9 mouse cellular contexts compared by ENCODE assay signal in the genomic region with DNA sequence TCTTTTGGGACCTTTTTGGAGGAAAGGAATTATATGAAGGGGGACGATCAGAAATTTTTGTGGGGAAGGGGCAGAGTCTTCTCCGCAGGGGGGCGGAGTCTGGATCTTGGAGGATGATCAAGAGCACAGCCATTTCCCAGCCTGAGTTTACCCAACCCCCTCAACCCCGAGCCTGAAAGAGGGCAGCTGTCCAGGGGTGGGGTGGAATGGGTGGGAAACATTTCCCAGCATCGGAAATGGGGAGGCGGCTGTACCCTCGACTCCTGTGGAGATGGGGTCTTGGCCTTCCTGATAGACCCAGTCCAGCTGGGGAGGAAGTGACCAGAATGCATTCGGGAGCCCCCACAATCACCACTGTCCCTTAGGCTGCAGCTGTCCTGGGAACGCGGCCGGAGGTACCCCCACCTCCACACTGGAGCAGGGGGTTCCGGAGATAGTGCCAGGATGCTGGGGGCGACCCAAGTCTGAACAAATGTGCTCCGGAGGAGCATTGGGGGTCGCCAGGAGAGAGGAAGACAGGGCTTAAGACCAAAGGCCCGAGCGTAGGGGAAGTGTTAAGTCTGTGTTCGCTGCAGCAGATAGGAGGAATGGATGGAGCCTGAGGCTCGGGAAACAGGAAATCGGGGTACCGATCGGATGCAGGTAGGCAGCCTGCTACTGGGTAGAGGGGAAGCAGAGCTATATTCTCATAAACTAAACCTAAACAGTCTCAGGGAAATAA. TPM values are rescaled to one million over a fixed set of nuclear protein-coding genes. Genes with fewer than 3 reads are reported as not detected.
DNase-seq lines count a peak whose midpoint lies in the region; ATAC-seq lines count a peak whose summit lies in the region.
"Had no signal": no experiment of that assay in that cellular context is flagged by ENCODE, and none has a peak within 500 bp of the region (broad histone marks: within the 10 kb centered on the region; RNA-seq: fewer than 3 reads in every experiment).

No protein-coding gene starts in this region.

- peaks cover 56% of the 10 kb centered on the region for H3K4me1 ChIP-seq in erythroblast, embryonic 14.5 days (ENCODE audit: control insufficient read depth)
- peaks cover 20% of the 10 kb centered on the region for H3K4me1 ChIP-seq in embryonic facial prominence, embryonic 14.5 days (ENCODE audit: control insufficient read depth, insufficient read depth, low read length)
- H3K4me1 ChIP-seq in heart, embryonic 15.5 days (replicated peaks): peaks cover 37% of the 10 kb centered on the region
- peaks cover 54% of the 10 kb centered on the region for H3K4me1 ChIP-seq in midbrain, embryonic 10.5 days

- H3K36me3 ChIP-seq in erythroblast, embryonic 14.5 days (ENCODE audit: control insufficient read depth): peaks cover 3% of the 10 kb centered on the region; the same call in 1 of the 2 replicates
- peaks cover 4% of the 10 kb centered on the region; the same call in 1 of the 2 replicates for H3K36me3 ChIP-seq in embryonic facial prominence, embryonic 14.5 days (ENCODE audit: control insufficient read depth, insufficient read depth, low read length)
- no peaks in the 10 kb centered on the region for H3K36me3 ChIP-seq in heart, embryonic 15.5 days
- peaks cover 11% of the 10 kb centered on the region for H3K36me3 ChIP-seq in midbrain, embryonic 10.5 days

- H3K9ac ChIP-seq in embryonic facial prominence, embryonic 14.5 days (ENCODE audit: low read depth, low read length): peak overlapping the region; percentile 97
- peak overlapping the region; percentile 95 for H3K9ac ChIP-seq in heart, embryonic 15.5 days

- no peak for ATAC-seq in erythroblast, adult 5-6 weeks (replicated peaks; ENCODE audit: low FRiP score, poor library complexity, severe bottlenecking)
- ATAC-seq in embryonic facial prominence, embryonic 14.5 days (ENCODE audit: low read depth): peak; percentile 13; the same call in 1 of the 2 replicates
- peak; percentile 18; the same call in 1 of the 2 replicates for ATAC-seq in heart, embryonic 15.5 days (replicated peaks; ENCODE audit: insufficient number of reproducible peaks, insufficient read depth, low FRiP score, low read depth)

- peak overlapping the region; percentile 91 for H3K4me3 ChIP-seq in erythroblast, embryonic 14.5 days (replicated peaks)
- peak overlapping the region; percentile 93 for H3K4me3 ChIP-seq in embryonic facial prominence, embryonic 14.5 days (ENCODE audit: low read depth, low read length)
- H3K4me3 ChIP-seq in heart, embryonic 15.5 days: peak overlapping the region; percentile 69
- H3K4me3 ChIP-seq in midbrain, embryonic 10.5 days: peak overlapping the region; percentile 78

- under 1% methylated on average over 22 of the region's 22 CpGs for WGBS in embryonic facial prominence, embryonic 14.5 days
- WGBS in heart, embryonic 15.5 days: 3% methylated on average over 22 of the region's 22 CpGs
- under 1% methylated on average over 22 of the region's 22 CpGs for WGBS in midbrain, embryonic 10.5 days

- H3K27me3 ChIP-seq in erythroblast, embryonic 14.5 days (ENCODE audit: control insufficient read depth): peaks cover 28% of the 10 kb centered on the region
- H3K27me3 ChIP-seq in embryonic facial prominence, embryonic 14.5 days (replicated peaks; ENCODE audit: control insufficient read depth, insufficient read depth, low read length): no peaks in the 10 kb centered on the region
- no peaks in the 10 kb centered on the region for H3K27me3 ChIP-seq in heart, embryonic 15.5 days
- no peaks in the 10 kb centered on the region for H3K27me3 ChIP-seq in midbrain, embryonic 10.5 days (ENCODE audit: low read depth, poor library complexity, severe bottlenecking)
- H3K27me3 ChIP-seq: Patski had no signal

- peak overlapping the region; percentile 99 for H3K27ac ChIP-seq in embryonic facial prominence, embryonic 14.5 days (replicated peaks; ENCODE audit: low read depth, low read length)
- H3K27ac ChIP-seq in heart, embryonic 15.5 days: peak overlapping the region; percentile 96
- H3K27ac ChIP-seq in midbrain, embryonic 10.5 days (replicated peaks): peak overlapping the region; percentile 96

- DNase-seq in R1 (ENCODE audit: low read depth, low spot score): peak; percentile 93
- peak; percentile 91 for DNase-seq in embryonic facial prominence, embryonic 14.5 days (ENCODE audit: low spot score)
- DNase-seq in kidney, postnatal 14 days: peak; percentile 85
- DNase-seq in midbrain, embryonic 10.5 days (ENCODE audit: low spot score): no peak
- peak; percentile 63 for DNase-seq in testis, postnatal 14 days (ENCODE audit: low spot score)

- H3K9me3 ChIP-seq in erythroblast, embryonic 14.5 days (ENCODE audit: control insufficient read depth, low read length): no peaks in the 10 kb centered on the region
- H3K9me3 ChIP-seq in embryonic facial prominence, embryonic 14.5 days (ENCODE audit: control insufficient read depth, low read length): no peaks in the 10 kb centered on the region
- no peaks in the 10 kb centered on the region for H3K9me3 ChIP-seq in heart, embryonic 15.5 days (replicated peaks)
- no peaks in the 10 kb centered on the region for H3K9me3 ChIP-seq in midbrain, embryonic 10.5 days (replicated peaks)

- H3K4me2 ChIP-seq in embryonic facial prominence, embryonic 14.5 days (ENCODE audit: low read depth, low read length): peak overlapping the region; percentile 66
- peak overlapping the region; percentile 94 for H3K4me2 ChIP-seq in heart, embryonic 15.5 days

RNA-seq across cellular contexts. Expression of gene Erf, which starts 0.7 kb away (rescaled TPM):
- 3.2 and 3.6 TPM in 2 replicates for polyA plus RNA-seq in erythroblast, embryonic 14.5 days (2012)
- 3.3 and 3.6 TPM in 2 replicates for total RNA-seq in erythroblast, adult 5-6 weeks (2015; ENCODE audit: low replicate concordance)
- 2.4 and 2.6 TPM in 2 replicates for total RNA-seq in erythroblast, adult 5-6 weeks (2017; ENCODE audit: low replicate concordance)
- polyA plus RNA-seq in embryonic facial prominence, embryonic 14.5 days (2014; fragmentation: Nextera tagmentation; extraction: Ambion mirVana): 23.3 and 26.0 TPM in 2 replicates
- 12.1 and 13.2 TPM in 2 replicates for polyA plus RNA-seq in heart, embryonic 15.5 days (2015; fragmentation: Nextera tagmentation; extraction: Ambion mirVana)
- polyA plus RNA-seq in midbrain, embryonic 10.5 days (2016; fragmentation: Nextera tagmentation; extraction: Ambion mirVana): 6.9 and 7.3 TPM in 2 replicates

RNA-seq across cellular contexts. Expression of gene Gsk3a, which starts 13.6 kb away (rescaled TPM):
- 30.9 and 31.8 TPM in 2 replicates for polyA plus RNA-seq in erythroblast, embryonic 14.5 days (2012)
- total RNA-seq in erythroblast, adult 5-6 weeks (2015; ENCODE audit: low replicate concordance): 35.2 and 39.5 TPM in 2 replicates
- total RNA-seq in erythroblast, adult 5-6 weeks (2017; ENCODE audit: low replicate concordance): 24.2 and 29.0 TPM in 2 replicates
- polyA plus RNA-seq in embryonic facial prominence, embryonic 14.5 days (2014; fragmentation: Nextera tagmentation; extraction: Ambion mirVana): 14.3 and 14.8 TPM in 2 replicates
- polyA plus RNA-seq in heart, embryonic 15.5 days (2015; fragmentation: Nextera tagmentation; extraction: Ambion mirVana): 6.6 and 9.8 TPM in 2 replicates
- polyA plus RNA-seq in midbrain, embryonic 10.5 days (2016; fragmentation: Nextera tagmentation; extraction: Ambion mirVana): 9.3 and 10.5 TPM in 2 replicates

RNA-seq across cellular contexts. Expression of gene Cic, which starts 16.3 kb away (rescaled TPM):
- polyA plus RNA-seq in erythroblast, embryonic 14.5 days (2012): 47.3 and 55.9 TPM in 2 replicates
- total RNA-seq in erythroblast, adult 5-6 weeks (2015; ENCODE audit: low replicate concordance): 60.2 and 77.4 TPM in 2 replicates
- total RNA-seq in erythroblast, adult 5-6 weeks (2017; ENCODE audit: low replicate concordance): 15.3 and 26.6 TPM in 2 replicates
- 48.8 and 49.0 TPM in 2 replicates for polyA plus RNA-seq in embryonic facial prominence, embryonic 14.5 days (2014; fragmentation: Nextera tagmentation; extraction: Ambion mirVana)
- 22.9 and 27.4 TPM in 2 replicates for polyA plus RNA-seq in heart, embryonic 15.5 days (2015; fragmentation: Nextera tagmentation; extraction: Ambion mirVana)
- polyA plus RNA-seq in midbrain, embryonic 10.5 days (2016; fragmentation: Nextera tagmentation; extraction: Ambion mirVana): 18.5 and 21.7 TPM in 2 replicates

RNA-seq across cellular contexts. Expression of gene Zfp526, which starts 30.0 kb away (rescaled TPM):
- 1.1 and 1.5 TPM in 2 replicates for polyA plus RNA-seq in erythroblast, embryonic 14.5 days (2012)
- total RNA-seq in erythroblast, adult 5-6 weeks (2015; ENCODE audit: low replicate concordance): 25.4 and 27.4 TPM in 2 replicates
- 33.7 and 37.7 TPM in 2 replicates for total RNA-seq in erythroblast, adult 5-6 weeks (2017; ENCODE audit: low replicate concordance)
- polyA plus RNA-seq in embryonic facial prominence, embryonic 14.5 days (2014; fragmentation: Nextera tagmentation; extraction: Ambion mirVana): 4.1 and 4.4 TPM in 2 replicates
- 1.7 and 2.9 TPM in 2 replicates for polyA plus RNA-seq in heart, embryonic 15.5 days (2015; fragmentation: Nextera tagmentation; extraction: Ambion mirVana)
- polyA plus RNA-seq in midbrain, embryonic 10.5 days (2016; fragmentation: Nextera tagmentation; extraction: Ambion mirVana): 2.7 and 2.8 TPM in 2 replicates

RNA-seq across cellular contexts. Expression of gene Dedd2, which starts 30.8 kb away (rescaled TPM):
- polyA plus RNA-seq in erythroblast, embryonic 14.5 days (2012): 50.4 and 51.9 TPM in 2 replicates
- 53.8 and 59.1 TPM in 2 replicates for total RNA-seq in erythroblast, adult 5-6 weeks (2015; ENCODE audit: low replicate concordance)
- total RNA-seq in erythroblast, adult 5-6 weeks (2017; ENCODE audit: low replicate concordance): 164 and 194 TPM in 2 replicates
- 8.3 and 9.4 TPM in 2 replicates for polyA plus RNA-seq in embryonic facial prominence, embryonic 14.5 days (2014; fragmentation: Nextera tagmentation; extraction: Ambion mirVana)
- 6.6 and 9.5 TPM in 2 replicates for polyA plus RNA-seq in heart, embryonic 15.5 days (2015; fragmentation: Nextera tagmentation; extraction: Ambion mirVana)
- 8.4 TPM in 2 replicates for polyA plus RNA-seq in midbrain, embryonic 10.5 days (2016; fragmentation: Nextera tagmentation; extraction: Ambion mirVana)
